Mouse (Mus musculus) monocyte, adult 2 months (primary cell): ENCODE data around the gene Pdk4.

Experiments used
- DNase-seq, 2 experiments: peaks; one replicate each; pipeline ENCODE4 v3.0.0; 2022; ENCODE audit warnings: low spot score in 2 of 2, low read depth in 1 of 2

Gene Pdk4

GRCm38 (mm10) chr6:5447013-5447412 lies 49.1 kb downstream of the Pdk4 start:
- no peak for DNase-seq

- DNase-seq, result no peak
Observed at GRCm38 (mm10) chr6:5444331-5444898, 51.7 kb downstream of the Pdk4 start.

GRCm38 (mm10) chr6:5443104-5443863 lies 52.8 kb downstream of the Pdk4 start:
- DNase-seq, result no peak

GRCm38 (mm10) chr6:5442316-5443085 lies 53.6 kb downstream of the Pdk4 start:
- DNase-seq, result no peak

- DNase-seq, result no peak
Observed at GRCm38 (mm10) chr6:5441221-5441620, 54.9 kb downstream of the Pdk4 start.

- no peak for DNase-seq
Observed at GRCm38 (mm10) chr6:5437757-5438156, 58.4 kb downstream of the Pdk4 start.

- DNase-seq, result no peak
Observed at GRCm38 (mm10) chr6:5433887-5434286, 62.2 kb downstream of the Pdk4 start.
